Mouse (Mus musculus) heart, postnatal 4 days (tissue): ENCODE results near the gene Ncf4. TPM values are rescaled to one million over a fixed set of nuclear protein-coding genes. Genes with fewer than 3 reads are reported as not detected.
"Not testable (repeated sequence)": the region's sequence is repeated elsewhere in the genome, so short reads cannot be mapped to it uniquely, and the experiment has no call there.

Source experiments
- DNase-seq: peaks from one replicate; pipeline ENCODE4 v3.0.0; 2021
- total RNA-seq, 2 experiments: library from RNA; stranded (reverse); gene quantifications; 2 replicates each; pipeline ENCODE4 v1.2.3; 2021

The Ncf4 gene
- total RNA-seq, 2 experiments from 2014 or later, result 1.9 to 2.1 TPM

DNA sequence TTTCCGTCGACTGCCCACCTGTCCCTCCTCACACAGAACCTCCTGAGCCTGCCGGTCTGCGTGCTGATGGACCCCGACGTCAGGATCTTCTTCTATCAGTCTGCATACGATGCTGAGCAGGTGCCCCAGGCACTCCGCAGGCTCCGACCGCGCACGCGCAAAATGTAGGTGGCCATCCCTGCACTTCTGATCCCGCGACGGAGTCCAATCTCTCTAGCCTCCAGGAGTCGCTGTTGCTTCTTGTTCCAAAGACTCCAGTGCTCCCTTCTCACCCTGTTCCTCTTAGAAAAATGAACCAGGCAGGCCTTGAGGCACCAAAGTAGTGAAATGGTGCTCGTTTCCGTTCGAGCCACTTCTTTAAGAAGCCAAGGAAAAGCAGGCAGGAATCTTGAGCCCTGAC is 10.2 kb downstream of the Ncf4 start:
- peak; percentile 69 for DNase-seq

GRCm38 (mm10) chr15:78256602-78257259 is 12.1 kb downstream of the Ncf4 start:
- DNase-seq, result not testable (repeated sequence)

GRCm38 (mm10) chr15:78257326-78258050 is 12.9 kb downstream of the Ncf4 start:
- DNase-seq, result peak; percentile 78

DNA sequence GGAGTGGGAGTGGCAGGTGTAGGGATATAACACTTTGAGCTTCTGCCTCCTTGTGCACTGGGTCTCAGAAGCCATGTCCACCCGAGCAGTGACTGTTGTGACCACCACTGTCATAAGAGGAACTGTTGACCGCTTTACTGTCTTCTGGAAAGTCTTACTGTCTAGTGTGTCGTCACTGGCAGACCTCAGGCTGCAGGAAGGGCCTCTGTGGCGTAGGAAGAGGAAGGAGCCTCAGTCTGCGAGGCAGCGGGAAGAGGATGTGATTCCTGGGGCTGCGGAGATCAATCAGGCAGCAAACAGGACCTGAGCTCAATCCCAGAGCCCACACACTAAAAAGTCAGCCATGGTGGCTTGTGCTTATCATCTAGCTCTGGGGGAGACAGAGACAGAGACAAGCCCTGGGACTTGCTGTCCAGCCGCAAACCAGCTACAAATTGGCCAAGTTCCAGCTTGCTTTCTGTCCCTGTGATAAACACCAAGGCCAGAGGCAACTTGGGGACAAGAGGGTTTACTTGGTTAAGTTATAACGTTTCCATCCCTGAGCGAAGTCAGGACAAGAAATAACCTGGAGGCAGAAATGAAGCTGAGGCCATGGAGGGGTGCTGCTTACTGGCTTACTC is 13.8 kb downstream of the Ncf4 start:
- peak; percentile 37 for DNase-seq

- no peak for DNase-seq
These were observed 16.2 kb downstream of the Ncf4 start for GRCm38 (mm10) chr15:78260668-78261333.

DNA sequence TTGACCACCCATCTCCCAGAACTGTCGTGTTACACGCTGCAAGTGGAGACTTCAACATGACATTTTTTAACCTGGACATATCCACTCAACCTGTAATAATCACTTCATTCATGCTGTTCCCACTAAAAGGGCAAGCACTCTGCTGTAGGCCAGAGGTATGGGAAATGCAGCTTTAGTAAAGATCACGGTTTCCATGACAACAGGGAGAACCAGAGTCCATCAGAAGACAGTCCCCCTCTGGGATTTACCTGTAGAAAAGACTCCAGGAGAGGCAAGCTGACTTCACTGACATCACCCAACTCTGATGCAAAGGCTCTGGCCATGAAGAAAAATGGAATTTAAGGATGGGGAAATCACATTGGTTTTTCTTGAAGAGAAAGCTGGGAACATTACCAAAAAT is 18.7 kb downstream of the Ncf4 start:
- no peak for DNase-seq

DNA sequence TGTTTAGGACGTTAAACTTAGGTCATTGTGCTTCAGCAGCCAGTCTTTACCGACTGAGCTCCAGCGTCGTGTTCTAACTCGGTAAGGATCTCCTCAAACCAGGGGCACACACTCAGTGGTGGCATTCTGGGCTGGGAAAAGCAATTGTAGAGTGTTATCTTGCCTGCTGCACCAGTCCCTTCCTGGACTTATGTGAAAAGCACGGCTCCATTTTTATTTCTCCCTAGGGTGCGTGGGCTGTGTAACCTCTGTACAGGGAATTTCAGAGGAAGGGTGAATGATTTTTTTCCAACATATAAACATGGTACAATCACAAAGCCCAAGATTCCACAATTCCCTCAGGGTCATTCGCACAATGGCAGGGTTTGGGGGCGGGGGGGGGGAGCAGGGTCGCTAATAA is 22.8 kb downstream of the Ncf4 start:
- no peak for DNase-seq

DNA sequence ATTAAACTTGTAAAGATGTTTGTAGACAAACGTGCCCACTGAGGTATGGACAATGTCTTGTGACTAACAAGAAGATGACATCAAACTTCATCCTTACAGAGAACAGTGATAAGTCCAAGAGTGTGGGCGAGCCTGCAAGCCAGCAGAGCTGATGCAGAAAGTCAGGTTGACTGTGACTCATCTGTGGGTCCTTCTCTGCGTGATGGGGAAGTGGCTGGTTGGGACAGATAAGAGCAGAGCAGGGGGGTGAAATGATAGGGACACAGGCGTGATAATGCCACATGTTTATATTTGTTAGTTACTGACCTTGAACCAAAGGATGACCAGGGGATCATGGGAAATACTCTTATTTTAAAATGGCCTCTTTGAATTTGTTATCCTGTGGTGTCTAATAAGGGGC is 23.3 kb downstream of the Ncf4 start:
- no peak for DNase-seq

- no peak for DNase-seq
These were observed 26.6 kb downstream of the Ncf4 start for GRCm38 (mm10) chr15:78271208-78271607.

GRCm38 (mm10) chr15:78278308-78278707 is 33.7 kb downstream of the Ncf4 start:
- DNase-seq, result no peak

- DNase-seq, result no peak
These were observed 43.3 kb downstream of the Ncf4 start for GRCm38 (mm10) chr15:78287941-78288340.

GRCm38 (mm10) chr15:78289775-78290174 is 45.2 kb downstream of the Ncf4 start:
- not testable (repeated sequence) for DNase-seq

DNA sequence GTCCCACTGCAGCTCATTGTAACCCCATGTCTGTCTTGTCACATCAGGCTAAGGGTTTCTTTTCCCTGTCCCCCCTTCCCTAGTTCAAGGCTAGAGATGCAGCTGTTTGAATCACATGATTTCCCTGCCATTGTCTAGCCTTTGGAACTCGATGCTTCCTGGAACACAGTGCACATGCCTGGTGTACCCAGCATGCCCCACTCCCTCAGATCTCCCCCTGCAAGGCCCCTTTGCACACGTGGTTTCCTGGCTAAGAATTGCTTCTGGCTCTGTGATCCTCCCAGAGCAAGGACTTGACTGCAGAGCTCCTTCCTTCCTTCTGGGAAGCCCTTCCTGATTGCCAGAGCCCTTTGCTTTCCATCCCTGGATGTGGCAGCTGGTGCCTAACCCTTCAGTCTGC is 48.6 kb downstream of the Ncf4 start:
- not testable (repeated sequence) for DNase-seq

- no peak for DNase-seq
These were observed 49.1 kb downstream of the Ncf4 start for GRCm38 (mm10) chr15:78293716-78294115.

DNA sequence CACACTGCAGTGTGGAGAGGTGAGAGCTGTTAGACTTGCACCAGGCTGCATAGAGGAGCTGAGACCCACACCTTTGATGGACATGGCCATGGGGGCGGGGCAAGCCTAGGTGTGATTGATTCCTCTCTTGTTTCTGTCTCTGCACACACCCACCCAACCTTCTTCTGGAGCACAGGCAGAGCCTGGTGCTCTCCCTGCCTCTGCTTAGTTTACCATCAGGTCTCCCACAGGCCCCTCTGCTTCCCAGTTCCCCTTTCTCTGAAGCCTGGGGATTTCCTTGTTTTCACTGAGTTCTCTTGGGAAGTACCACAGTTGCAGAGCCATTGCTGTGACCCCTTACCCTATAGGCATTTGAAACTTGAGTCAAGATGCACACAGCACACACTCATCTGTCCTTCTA is 54.0 kb downstream of the Ncf4 start:
- no peak for DNase-seq

GRCm38 (mm10) chr15:78299641-78300040 is 55.0 kb downstream of the Ncf4 start:
- DNase-seq, result no peak

DNA sequence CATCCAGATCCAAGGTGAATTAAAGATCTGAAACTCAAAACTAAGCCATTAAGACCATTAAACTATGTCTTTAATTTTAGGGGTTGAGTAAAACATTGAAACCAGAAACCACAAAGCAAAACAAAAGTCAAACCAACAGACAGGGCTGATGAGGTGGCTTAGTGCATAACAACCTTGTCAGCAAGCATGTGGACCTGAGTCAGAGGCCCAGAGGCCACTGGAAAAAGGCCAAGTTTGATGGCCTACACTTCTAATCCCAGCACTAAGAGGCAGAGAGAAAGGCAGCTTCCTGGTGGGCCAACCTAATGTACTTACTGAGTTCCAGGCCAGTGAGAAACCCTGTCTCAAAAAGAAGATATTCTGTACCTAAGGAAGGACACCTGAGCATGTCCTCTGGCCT is 56.2 kb downstream of the Ncf4 start:
- no peak for DNase-seq

GRCm38 (mm10) chr15:78302718-78303117 is 58.1 kb downstream of the Ncf4 start:
- DNase-seq, result no peak

DNA sequence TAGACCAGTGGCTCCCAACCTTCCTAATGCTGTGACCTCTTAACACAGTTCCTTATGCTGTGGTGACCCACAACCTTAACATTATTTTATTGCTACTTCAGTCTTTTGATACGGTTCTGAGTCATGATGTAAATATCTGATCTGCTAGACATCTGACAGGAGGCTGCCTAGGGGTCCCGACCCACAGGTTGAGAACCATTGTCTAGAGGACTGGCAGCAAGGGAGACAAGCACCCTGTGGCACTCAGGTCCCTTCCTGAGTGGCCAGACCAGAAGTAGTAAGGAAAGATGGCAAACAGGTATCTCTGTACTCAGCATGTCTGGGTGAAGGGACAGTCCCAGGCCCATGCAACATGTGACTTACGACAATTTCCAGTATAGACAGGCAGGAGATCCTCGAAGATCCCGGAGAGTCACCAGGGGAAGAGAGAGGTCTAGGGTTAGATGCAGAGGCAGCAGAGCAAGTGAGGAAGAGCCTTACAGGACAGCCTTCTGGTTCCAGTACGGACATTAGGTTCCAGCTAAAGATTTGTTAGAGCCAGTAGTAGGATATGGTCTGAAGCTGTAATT is 59.1 kb downstream of the Ncf4 start:
- no peak for DNase-seq

DNA sequence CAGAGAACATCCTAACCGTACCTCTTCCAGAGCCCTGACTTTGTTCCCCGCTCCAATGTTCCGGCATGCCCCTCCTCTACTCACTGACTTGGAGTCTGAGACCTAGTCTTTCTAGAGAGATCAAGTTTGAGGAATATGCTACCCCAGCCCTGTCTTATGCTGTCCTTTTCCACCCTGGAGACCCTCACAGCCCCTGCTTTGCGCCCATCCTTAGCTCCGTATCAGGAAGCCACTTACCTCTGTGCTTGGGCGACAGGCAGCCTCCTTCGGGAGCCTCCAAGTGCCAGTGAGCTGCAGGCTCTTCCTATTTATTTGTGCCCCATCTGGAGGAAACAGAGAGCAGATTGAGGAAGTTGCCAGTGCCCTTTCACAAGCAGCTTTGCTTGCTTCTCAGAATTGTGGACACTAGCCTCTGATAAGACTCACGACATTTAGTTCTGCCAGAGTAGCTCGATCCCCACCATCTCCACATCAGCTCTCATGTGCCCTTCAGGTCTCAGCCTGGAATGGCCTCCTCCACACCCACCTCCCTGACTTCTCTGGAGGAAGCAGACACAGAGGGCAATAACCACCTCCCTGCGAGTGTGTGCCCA is 60.8 kb downstream of the Ncf4 start, which contains the start of gene Csf2rb2:
Gene Csf2rb2, minus strand, starts transcription at position 381 of the 593 bp plus-strand sequence.
- no peak for DNase-seq

GRCm38 (mm10) chr15:78309865-78310264 is 65.3 kb downstream of the Ncf4 start:
- no peak for DNase-seq

- DNase-seq, result no peak
These were observed 66.4 kb downstream of the Ncf4 start for GRCm38 (mm10) chr15:78310971-78311370.
